Mouse (Mus musculus) splenic B cell, adult 2 months (primary cell): ENCODE results near the gene Stab1.

Source experiments
- DNase-seq: peaks from one replicate; pipeline ENCODE4 v3.0.0-alpha.2; 2011; ENCODE audit warnings: low read depth, low spot score
- H3K27me3 ChIP-seq: 2 replicates; pipeline ENCODE4 v1.6.1; 2012; ENCODE audit warnings: mild to moderate bottlenecking, low read length, moderate library complexity, mixed read lengths; ENCODE audit not compliant: control insufficient read depth, poor library complexity, insufficient read depth, severe bottlenecking
- H3K36me3 ChIP-seq: 2 replicates; pipeline ENCODE4 v1.6.1; 2012; ENCODE audit warnings: mild to moderate bottlenecking, low read length, moderate library complexity, mixed read lengths; ENCODE audit not compliant: control insufficient read depth, poor library complexity, insufficient read depth, severe bottlenecking

Stab1 gene

GRCm38 (mm10) chr14:31134015-31135000 lies 34.1 kb downstream of the Stab1 start:
- DNase-seq: no peak
- H3K36me3 ChIP-seq: no peaks in the 10 kb centered on the region
- no peaks in the 10 kb centered on the region for H3K27me3 ChIP-seq

- no peak for DNase-seq
- Histone ChIP-seq H3K36me3 (no peaks in the 10 kb centered on the region), H3K27me3 (no peaks in the 10 kb centered on the region)
These were observed 35.3 kb downstream of the Stab1 start for GRCm38 (mm10) chr14:31133023-31133665.

- no peaks in the 10 kb centered on the region for H3K36me3 ChIP-seq
- no peak for DNase-seq
- no peaks in the 10 kb centered on the region for H3K27me3 ChIP-seq
These were observed 35.9 kb downstream of the Stab1 start for GRCm38 (mm10) chr14:31132491-31132975.

- no peaks in the 10 kb centered on the region for H3K36me3 ChIP-seq
- no peak for DNase-seq
These were observed 36.4 kb downstream of the Stab1 start for GRCm38 (mm10) chr14:31132031-31132430.

GRCm38 (mm10) chr14:31131272-31131821 lies 37.1 kb downstream of the Stab1 start:
- Histone ChIP-seq H3K27me3 (no peaks in the 10 kb centered on the region), H3K36me3 (no peaks in the 10 kb centered on the region)
- peak; percentile 18 for DNase-seq

More at GRCm38 (mm10) chr14:31132031-31132430, 36.4 kb downstream of the Stab1 start:
- H3K27me3 ChIP-seq: no peaks in the 10 kb centered on the region

- H3K27me3 ChIP-seq: no peaks in the 10 kb centered on the region
- H3K36me3 ChIP-seq: no peaks in the 10 kb centered on the region
- DNase-seq: peak; percentile 83
These were observed 37.9 kb downstream of the Stab1 start, which contains the start of gene Nt5dc2 for GRCm38 (mm10) chr14:31130236-31131220. Nt5dc2 (plus strand) TSS chr14:31131053.

GRCm38 (mm10) chr14:31129326-31130235 lies 38.9 kb downstream of the Stab1 start:
- Histone ChIP-seq H3K36me3 (no peaks in the 10 kb centered on the region), H3K27me3 (no peaks in the 10 kb centered on the region)
- DNase-seq: no peak

- peak; percentile 99 for DNase-seq
- Histone ChIP-seq H3K36me3 (peaks cover 2% of the 10 kb centered on the region; the same call in 1 of the 2 replicates), H3K27me3 (no peaks in the 10 kb centered on the region)
These were observed 39.6 kb downstream of the Stab1 start, which contains the start of gene Smim4 for GRCm38 (mm10) chr14:31128826-31129219. Smim4 (minus strand) TSS chr14:31128956.

- peak; percentile 50 for DNase-seq
- peaks cover 3% of the 10 kb centered on the region; the same call in 1 of the 2 replicates for H3K36me3 ChIP-seq
- no peaks in the 10 kb centered on the region for H3K27me3 ChIP-seq
These were observed 40.2 kb downstream of the Stab1 start for GRCm38 (mm10) chr14:31128101-31128825.

GRCm38 (mm10) chr14:31126826-31127225 lies 41.6 kb downstream of the Stab1 start:
- Histone ChIP-seq H3K36me3 (peaks cover 3% of the 10 kb centered on the region; the same call in 1 of the 2 replicates), H3K27me3 (no peaks in the 10 kb centered on the region)
- no peak for DNase-seq

- H3K27me3 ChIP-seq: no peaks in the 10 kb centered on the region
- no peak for DNase-seq
These were observed 43.0 kb downstream of the Stab1 start for GRCm38 (mm10) chr14:31125106-31126075.

GRCm38 (mm10) chr14:31115522-31115921 lies 52.9 kb downstream of the Stab1 start:
- Histone ChIP-seq H3K36me3 (peaks cover 6% of the 10 kb centered on the region), H3K27me3 (no peaks in the 10 kb centered on the region)
- DNase-seq: no peak

More at GRCm38 (mm10) chr14:31125106-31126075, 43.0 kb downstream of the Stab1 start:
- H3K36me3 ChIP-seq: peaks cover 5% of the 10 kb centered on the region; the same call in 1 of the 2 replicates
